Mouse (Mus musculus): ENCODE data around the gene Ddx5.
"Not testable (repeated sequence)": the region's sequence is repeated elsewhere in the genome, so short reads cannot be mapped to it uniquely, and the experiment has no call there.

Gene Ddx5

DNA sequence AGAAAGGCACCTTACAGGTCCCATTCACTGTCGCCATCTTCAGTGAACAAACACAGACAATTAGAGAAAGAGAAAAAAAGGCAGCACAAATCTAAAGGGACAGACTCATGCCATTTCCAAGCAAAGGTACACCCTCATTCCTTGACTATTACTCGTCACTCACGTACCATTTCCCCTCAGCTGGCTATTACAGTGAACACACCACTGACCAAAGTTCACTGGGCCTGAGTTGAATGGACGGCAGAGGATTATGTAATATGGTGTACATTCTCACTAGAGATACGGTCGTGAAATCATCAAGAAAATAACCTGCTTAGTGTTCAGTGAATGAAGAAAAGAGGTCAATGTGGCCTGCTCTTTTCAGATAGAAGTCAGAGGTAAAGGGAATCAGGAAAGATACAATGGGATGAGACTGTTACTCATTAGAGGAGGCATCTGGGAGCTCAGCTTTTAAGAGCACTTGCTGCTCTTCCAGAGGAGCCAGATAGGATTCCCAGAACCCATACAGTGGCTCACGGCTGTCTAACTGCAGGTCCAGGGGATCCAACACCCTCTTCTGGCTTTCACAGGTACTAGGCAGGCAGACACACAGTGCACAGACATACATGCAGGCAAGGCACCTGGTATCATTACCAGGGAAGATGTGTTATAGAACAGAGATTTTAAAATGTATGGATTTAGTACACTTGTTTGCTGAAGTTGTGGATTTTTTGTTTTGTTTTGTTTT, 23.6 kb upstream of the Ddx5 start:
- ChIA-PET CTCF (no interaction called here), POLR2A (interaction anchor here in 2 of 4 experiments (0.7 to 4.4 kb wide), 4 partner anchors 11 to 108 kb away, joined by 3 to 22 read pairs (median 7); partner anchors contain the start of genes Cep95 (in 2 of the 2), Ddx5 (in 2 of the 2) and Smurf2 (in 1 of the 2))

- POLR2A ChIA-PET, result interaction anchor here (0.5 to 5.9 kb wide), 11 partner anchors 8 to 304 kb away, joined by 3 to 48 read pairs (median 7); partner anchors contain the start of genes Cep95 (in 3 of the 4) and Ddx5 (in 3 of the 4)
- CTCF ChIA-PET, result interaction anchor here in 1 of 4 experiments (0.7 kb wide), 1 partner anchor 123 kb away, joined by 8 read pairs; no protein-coding TSS in a partner anchor
Measured at GRCm38 (mm10) chr11:106807442-106807841, 18.5 kb upstream of the Ddx5 start.

GRCm38 (mm10) chr11:106802069-106802627, 13.2 kb upstream of the Ddx5 start:
- ChIA-PET POLR2A (interaction anchor here in 3 of 4 experiments (0.6 to 8.8 kb wide), 11 partner anchors 9 to 55 kb away, joined by 3 to 82 read pairs (median 5); partner anchors contain the start of genes Cep95 (in 3 of the 3), Ddx5 (in 3 of the 3) and Polg2 (in 1 of the 3)), CTCF (interaction anchor here in 1 of 4 experiments (0.6 kb wide), 1 partner anchor 155 kb away, joined by 5 read pairs; no protein-coding TSS in a partner anchor)

- ChIA-PET POLR2A (interaction anchor here in 3 of 4 experiments (0.6 to 8.8 kb wide), 15 partner anchors 8 to 295 kb away, joined by 3 to 82 read pairs (median 4); partner anchors contain the start of genes Cep95 (in 1 of the 3), Ddx5 (in 1 of the 3), Kpna2 (in 1 of the 3) and Smurf2 (in 1 of the 3)), CTCF (interaction anchor here in 2 of 4 experiments (0.6 to 1.2 kb wide), 4 partner anchors 10 to 227 kb away, joined by 3 to 5 read pairs (median 4); no protein-coding TSS in a partner anchor)
Measured at GRCm38 (mm10) chr11:106795679-106796078, 6.7 kb upstream of the Ddx5 start.

DNA sequence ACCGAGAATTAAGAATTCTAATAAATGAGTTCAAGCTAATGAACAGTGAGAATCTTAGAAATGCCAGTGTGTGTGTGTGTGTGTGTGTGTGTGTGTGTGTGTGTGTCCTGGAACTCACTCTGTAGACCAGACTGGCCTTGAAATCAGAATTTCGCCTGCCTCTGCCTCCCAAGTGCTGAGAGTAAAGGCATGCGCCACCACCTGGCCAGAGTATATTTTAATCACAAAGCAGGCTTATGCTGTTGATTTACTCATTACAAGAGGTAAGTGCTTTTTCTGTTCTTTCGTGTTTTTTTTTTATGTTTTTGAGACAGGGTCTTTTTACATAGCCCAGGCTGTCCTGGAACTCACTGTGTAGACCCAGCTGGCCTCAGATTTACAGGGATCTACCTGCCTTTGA, 4.9 kb upstream of the Ddx5 start:
- ChIA-PET CTCF (interaction anchor here (0.6 to 1.5 kb wide), 6 partner anchors 12 to 627 kb away, joined by 3 to 7 read pairs (median 5); partner anchors contain the start of gene Kpna2 (in 1 of the 4)), POLR2A (interaction anchor here in 2 of 4 experiments (0.6 to 9.7 kb wide), 7 partner anchors 8 to 201 kb away, joined by 3 to 193 read pairs (median 3); partner anchors contain the start of gene Polg2 (in 1 of the 2))

DNA sequence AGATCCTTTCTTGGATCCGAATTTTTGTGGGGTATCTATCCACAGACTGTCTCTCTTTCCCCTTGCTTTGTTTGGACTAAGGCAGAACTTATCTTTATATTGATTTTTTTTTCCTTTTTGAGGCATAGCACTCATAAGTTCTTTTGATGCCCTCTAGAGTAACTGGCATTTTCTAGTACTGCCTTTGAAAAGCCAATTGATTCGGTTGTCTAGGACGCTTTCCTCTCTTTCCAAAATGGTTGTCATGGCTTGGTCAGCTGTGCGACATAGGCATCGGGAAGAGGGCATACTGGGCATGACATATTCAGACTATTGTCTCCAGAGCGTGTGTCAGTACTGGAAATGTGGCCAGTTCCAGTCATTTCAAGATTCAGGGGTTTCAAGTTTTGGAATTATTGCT, 664 bp upstream of the Ddx5 start:
- ChIA-PET POLR2A (interaction anchor here (0.6 to 9.7 kb wide), 84 partner anchors 9 to 657 kb away, joined by 3 to 193 read pairs (median 5); partner anchors contain the start of genes Kpna2 (in 4 of the 4), Polg2 (in 3 of the 4), Smurf2 (in 3 of the 4) and 1810010H24Rik (in 1 of the 4)), CTCF (interaction anchor here in 1 of 4 experiments (0.9 kb wide), 1 partner anchor 365 kb away, joined by 4 read pairs; no protein-coding TSS in a partner anchor)

GRCm38 (mm10) chr11:106788026-106788774, 785 bp downstream of the Ddx5 start:
- ChIA-PET POLR2A (interaction anchor here (0.6 to 9.7 kb wide), 213 partner anchors 9 to 758 kb away, joined by 3 to 193 read pairs (median 4); partner anchors contain the start of genes Kpna2 (in 4 of the 4), Polg2 (in 4 of the 4), Ern1 (in 3 of the 4) and Smurf2 (in 3 of the 4)), CTCF (interaction anchor here in 1 of 4 experiments (0.9 kb wide), 1 partner anchor 211 kb away, joined by 4 read pairs; the partner anchor contains the start of gene Kpna2)

DNA sequence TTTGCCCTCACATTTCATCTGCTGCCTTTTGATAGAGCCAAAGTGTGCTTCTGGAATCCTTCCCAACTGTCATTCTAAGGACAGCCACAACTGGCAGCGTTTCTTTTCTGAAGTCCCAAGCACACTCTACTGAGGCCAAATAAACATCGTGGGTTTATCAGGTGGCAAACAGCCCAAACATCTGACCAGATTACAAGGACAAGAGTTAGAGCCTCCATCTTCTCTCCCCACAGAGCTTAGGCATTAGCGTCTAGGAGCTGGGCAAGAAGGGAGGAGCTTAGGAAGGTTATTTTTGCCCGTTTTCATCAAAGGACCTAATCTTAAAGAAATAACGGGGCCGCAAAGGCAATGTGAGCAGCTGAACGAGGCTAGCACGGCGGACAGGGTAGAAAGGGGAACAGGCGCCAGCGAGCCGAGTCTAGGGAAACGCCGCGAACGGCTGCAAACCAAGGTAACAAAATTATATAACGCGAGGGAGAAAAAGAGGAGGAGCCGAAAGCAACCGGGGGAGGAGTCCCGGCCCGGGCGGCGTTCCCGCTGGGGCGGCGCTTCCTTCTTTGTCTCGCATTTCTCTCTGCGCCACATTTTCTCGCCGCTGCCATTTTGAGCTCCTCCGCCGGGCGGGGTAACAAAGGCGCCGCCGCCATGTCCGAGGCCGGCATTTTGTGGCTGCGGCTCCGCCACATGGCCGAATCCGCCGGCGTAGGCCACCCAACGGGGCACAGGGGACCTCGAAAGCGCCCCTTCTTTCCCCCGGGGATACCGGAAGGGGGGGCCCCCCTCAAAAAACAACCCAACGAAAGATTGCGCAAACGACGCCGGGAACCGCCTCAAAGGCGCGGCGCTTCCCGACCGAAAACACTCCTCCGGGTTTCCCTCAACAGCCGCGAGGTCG, 1.6 kb downstream of the Ddx5 start:
- CTCF ChIA-PET, result no interaction called here

GRCm38 (mm10) chr11:106785043-106785442, 3.9 kb downstream of the Ddx5 start:
- CTCF ChIA-PET, result no interaction called here
- POLR2A ChIA-PET, result interaction anchor here in 3 of 4 experiments (1.0 to 9.7 kb wide), 7 partner anchors 8 to 284 kb away, joined by 3 to 193 read pairs (median 21); partner anchors contain the start of gene Polg2 (in 2 of the 3)

More for the DNA sequence above, 1.6 kb downstream of the Ddx5 start:
- POLR2A ChIA-PET, result interaction anchor here (0.6 to 9.7 kb wide), 143 partner anchors 9 to 759 kb away, joined by 3 to 193 read pairs (median 4); partner anchors contain the start of genes Polg2 (in 4 of the 4), Kpna2 (in 3 of the 4), Smurf2 (in 3 of the 4) and Ccdc47 (in 2 of the 4)

DNA sequence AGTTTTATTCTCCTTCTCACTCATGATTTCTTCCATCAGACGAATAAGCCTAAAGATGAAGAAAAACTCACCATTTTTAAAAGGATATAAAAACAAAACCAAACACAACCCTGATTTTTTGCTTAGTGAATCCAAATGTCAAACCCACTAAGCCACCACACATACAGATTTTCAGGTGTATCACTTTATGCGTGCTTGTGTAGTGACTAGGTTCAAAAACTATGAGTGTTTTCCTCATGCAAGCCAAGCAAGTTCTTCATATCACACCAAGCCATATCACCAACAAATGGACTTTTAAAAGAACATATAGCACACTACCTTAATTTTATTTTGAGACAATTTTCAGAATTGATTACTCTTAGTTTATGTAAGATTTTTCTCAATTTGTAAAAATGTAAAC, 4.5 kb downstream of the Ddx5 start:
- CTCF ChIA-PET, result no interaction called here
- POLR2A ChIA-PET, result interaction anchor here in 2 of 4 experiments (1.1 to 1.8 kb wide), 5 partner anchors 60 to 284 kb away, joined by 4 to 6 read pairs (median 4); partner anchors contain the start of gene Kpna2 (in 1 of the 2)

GRCm38 (mm10) chr11:106782841-106783764, 5.9 kb downstream of the Ddx5 start:
- ChIA-PET POLR2A (interaction anchor here in 3 of 4 experiments (0.6 to 1.8 kb wide), 12 partner anchors 9 to 282 kb away, joined by 3 to 6 read pairs (median 4); partner anchors contain the start of genes Kpna2 (in 1 of the 3) and Smurf2 (in 1 of the 3)), CTCF (no interaction called here)

- CTCF ChIA-PET, result not testable (repeated sequence)
- POLR2A ChIA-PET, result interaction anchor here in 1 of 4 experiments (0.7 to 1.7 kb wide), 6 partner anchors 10 to 806 kb away, joined by 3 to 6 read pairs (median 3); partner anchors contain the start of gene Smurf2
Measured at GRCm38 (mm10) chr11:106782271-106782670, 6.7 kb downstream of the Ddx5 start.

GRCm38 (mm10) chr11:106780590-106781220, 8.3 kb downstream of the Ddx5 start:
- POLR2A ChIA-PET, result interaction anchor here (0.5 to 10.6 kb wide), 37 partner anchors 8 to 774 kb away, joined by 3 to 193 read pairs (median 5); partner anchors contain the start of genes Cep95 (in 3 of the 4), Ddx5 (in 3 of the 4), Smurf2 (in 2 of the 4) and Ccdc47 (in 1 of the 4)
- CTCF ChIA-PET, result interaction anchor here in 1 of 4 experiments (0.6 to 0.7 kb wide), 2 partner anchors 9 to 754 kb away, joined by 4 to 6 read pairs; no protein-coding TSS in a partner anchor

DNA sequence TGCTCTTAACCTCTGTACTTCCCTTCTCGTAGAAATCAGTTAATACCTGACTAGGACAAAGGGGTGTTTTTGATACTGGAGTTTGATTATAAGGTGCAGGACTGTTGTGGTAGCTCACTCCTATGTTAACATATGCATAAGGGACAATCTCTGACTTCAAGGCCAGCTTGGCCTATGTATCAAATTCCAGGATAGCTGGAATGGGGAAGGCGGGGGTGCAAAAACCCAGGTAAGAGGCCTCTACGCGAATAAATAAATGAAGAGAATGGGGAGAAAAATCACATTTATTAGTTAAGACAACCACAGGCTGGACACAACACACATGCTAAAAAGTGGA, 8.9 kb downstream of the Ddx5 start:
- CTCF ChIA-PET, result interaction anchor here in 1 of 4 experiments (0.6 kb wide), 1 partner anchor 8 kb away, joined by 6 read pairs; no protein-coding TSS in a partner anchor
- POLR2A ChIA-PET, result interaction anchor here (0.6 to 10.6 kb wide), 52 partner anchors 8 to 774 kb away, joined by 3 to 193 read pairs (median 4); partner anchors contain the start of genes Cep95 (in 4 of the 4), Ddx5 (in 4 of the 4), Smurf2 (in 2 of the 4) and Ccdc47 (in 1 of the 4)
